Mouse (Mus musculus): ENCODE data around the gene Myl3. TPM values are rescaled to one million over a fixed set of nuclear protein-coding genes. Genes with fewer than 3 reads are reported as not detected.
A peak's percentile ranks its signal among the peaks of the same experiment; 100 is the strongest.

Gene Myl3
- polyA plus RNA-seq, 1 experiment from 2014 or later = 0.66 TPM

DNA sequence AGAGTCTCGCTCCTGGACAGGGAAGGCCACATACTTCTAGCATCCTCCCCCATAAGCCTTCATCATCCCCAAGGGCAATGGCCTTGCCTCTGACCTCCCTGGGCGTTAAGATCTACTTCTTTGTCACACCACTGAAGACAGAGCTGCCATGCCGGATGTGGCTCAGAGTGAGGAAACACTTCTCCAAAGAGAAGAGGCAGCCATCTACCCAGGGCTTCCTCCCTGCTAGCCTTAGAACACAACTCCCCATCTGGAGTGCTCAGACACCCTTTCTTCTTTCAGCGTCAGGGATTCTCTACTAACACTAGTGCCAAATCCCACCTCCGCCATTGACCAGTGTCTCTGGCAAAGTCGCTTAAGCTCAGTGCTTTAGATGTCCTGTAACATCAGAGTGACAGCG lies 7.5 kb upstream of the Myl3 start:
- Histone ChIP-seq H3K4me3 (ENCODE audit: low read depth, low read length) (no peak overlapping the region), H3K9ac (replicated peaks; ENCODE audit: low read depth, low read length) (no peak overlapping the region), H3K9me3 (ENCODE audit: control insufficient read depth, low read length) (no peaks in the 10 kb centered on the region), H3K36me3 (ENCODE audit: control insufficient read depth, insufficient read depth, low read length) (no peaks in the 10 kb centered on the region), H3K4me1 (ENCODE audit: control insufficient read depth, insufficient read depth, low read length) (0 out of 2 replicates have a peak, but pooled peaks cover 5% of the 10 kb centered on the region), H3K4me2 (ENCODE audit: low read depth, low read length) (no peak overlapping the region), H3K27ac (ENCODE audit: low read depth, low read length) (no peak overlapping the region), H3K27me3 (ENCODE audit: control insufficient read depth, insufficient read depth, low read length) (no peaks in the 10 kb centered on the region)
- 76% methylated on average over 7 of the region's 7 CpGs for WGBS
- no peak for ATAC-seq (ENCODE audit: low read depth)

DNA sequence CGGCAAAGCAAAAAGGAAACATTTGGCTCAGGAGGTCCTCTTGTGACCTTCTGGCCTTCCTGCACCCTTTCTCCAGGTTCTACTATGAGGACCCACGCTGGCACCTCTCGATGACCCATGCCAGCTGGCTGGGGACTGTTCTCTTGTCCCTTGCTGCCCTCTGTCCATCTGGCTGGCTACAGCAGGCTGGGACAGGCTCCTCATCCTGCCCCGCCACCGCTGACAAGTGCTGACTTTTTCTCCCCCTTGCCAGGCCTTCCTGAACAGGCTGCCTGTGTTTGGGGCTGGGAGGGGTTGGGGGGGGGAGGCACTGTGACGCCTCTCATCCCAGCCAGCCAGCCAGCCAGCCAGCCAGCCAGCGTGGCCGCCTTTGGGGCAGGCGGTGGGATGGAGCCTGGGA lies 5.3 kb upstream of the Myl3 start:
- H3K36me3 ChIP-seq (ENCODE audit: control insufficient read depth, insufficient read depth, low read length) = no peaks in the 10 kb centered on the region
- ATAC-seq (ENCODE audit: low read depth) = no peak
- no peak overlapping the region for H3K9ac ChIP-seq (replicated peaks; ENCODE audit: low read depth, low read length)
- no peak overlapping the region for H3K4me2 ChIP-seq (ENCODE audit: low read depth, low read length)
- no peaks in the 10 kb centered on the region for H3K9me3 ChIP-seq (ENCODE audit: control insufficient read depth, low read length)
- H3K4me3 ChIP-seq (ENCODE audit: low read depth, low read length) = no peak overlapping the region
- peaks cover 3% of the 10 kb centered on the region; the same call in 1 of the 2 replicates for H3K27me3 ChIP-seq (ENCODE audit: control insufficient read depth, insufficient read depth, low read length)
- H3K27ac ChIP-seq (ENCODE audit: low read depth, low read length) = no peak overlapping the region
- 43% methylated on average over 9 of the region's 9 CpGs for WGBS
- H3K4me1 ChIP-seq (ENCODE audit: control insufficient read depth, insufficient read depth, low read length) = 0 out of 2 replicates have a peak, but pooled peaks cover 5% of the 10 kb centered on the region

DNA sequence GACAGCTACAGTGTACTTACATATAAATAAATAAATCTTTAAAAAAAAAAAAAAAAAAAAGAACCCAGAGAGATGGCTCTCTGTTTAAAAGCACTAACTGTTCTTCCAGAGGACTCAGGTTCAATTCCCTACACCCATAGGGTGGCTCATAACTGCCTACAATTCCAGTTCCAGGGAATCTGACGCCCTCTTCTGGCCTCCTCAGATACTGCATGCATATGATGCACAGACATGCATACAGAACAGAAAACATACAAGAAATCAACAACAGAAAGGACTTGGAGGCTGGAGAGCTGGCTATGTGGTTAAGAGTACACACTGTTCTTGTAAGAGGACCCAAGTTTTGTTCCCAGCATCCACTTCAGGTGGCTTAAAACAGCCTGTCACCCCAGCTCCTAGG lies 3.6 kb upstream of the Myl3 start:
- Histone ChIP-seq H3K9ac (replicated peaks; ENCODE audit: low read depth, low read length) (no peak overlapping the region), H3K27me3 (ENCODE audit: control insufficient read depth, insufficient read depth, low read length) (peaks cover 3% of the 10 kb centered on the region; the same call in 1 of the 2 replicates), H3K9me3 (ENCODE audit: control insufficient read depth, low read length) (no peaks in the 10 kb centered on the region), H3K36me3 (ENCODE audit: control insufficient read depth, insufficient read depth, low read length) (no peaks in the 10 kb centered on the region), H3K4me3 (ENCODE audit: low read depth, low read length) (no peak overlapping the region), H3K4me1 (ENCODE audit: control insufficient read depth, insufficient read depth, low read length) (peaks cover 5% of the 10 kb centered on the region; the same call in 1 of the 2 replicates), H3K27ac (ENCODE audit: low read depth, low read length) (no peak overlapping the region), H3K4me2 (ENCODE audit: low read depth, low read length) (no peak overlapping the region)
- ATAC-seq (ENCODE audit: low read depth) = no peak
- WGBS = 15% methylated on average over 1 of the region's 1 CpGs

DNA sequence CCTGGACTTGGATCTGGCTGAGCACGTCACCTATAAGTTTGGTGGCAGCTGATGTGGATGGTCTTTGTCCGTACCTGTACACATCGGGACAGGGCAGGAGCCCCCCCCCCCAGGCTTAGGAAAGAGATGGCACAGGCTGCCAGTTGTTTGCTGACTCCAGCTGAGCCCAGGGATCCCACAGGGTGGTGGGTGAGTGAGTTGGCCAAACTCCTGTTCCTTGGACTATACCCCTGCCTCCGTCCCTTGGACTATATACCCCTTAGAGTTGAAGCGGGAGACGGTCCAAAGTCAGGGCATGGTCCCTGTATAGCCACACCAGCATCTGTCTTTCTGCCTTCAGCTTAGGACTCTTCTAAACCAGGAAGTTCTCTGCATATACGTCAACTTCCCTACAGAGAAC lies 1.7 kb upstream of the Myl3 start:
- no peak for ATAC-seq (ENCODE audit: low read depth)
- H3K4me2 ChIP-seq (ENCODE audit: low read depth, low read length) = no peak overlapping the region
- H3K4me3 ChIP-seq (ENCODE audit: low read depth, low read length) = no peak overlapping the region
- WGBS = 88% methylated on average over 7 of the region's 7 CpGs
- H3K27ac ChIP-seq (ENCODE audit: low read depth, low read length) = no peak overlapping the region
- H3K4me1 ChIP-seq (ENCODE audit: control insufficient read depth, insufficient read depth, low read length) = peaks cover 5% of the 10 kb centered on the region; the same call in 1 of the 2 replicates
- H3K9me3 ChIP-seq (ENCODE audit: control insufficient read depth, low read length) = no peaks in the 10 kb centered on the region
- no peaks in the 10 kb centered on the region for H3K36me3 ChIP-seq (ENCODE audit: control insufficient read depth, insufficient read depth, low read length)
- peaks cover 3% of the 10 kb centered on the region for H3K27me3 ChIP-seq (ENCODE audit: control insufficient read depth, insufficient read depth, low read length)
- H3K9ac ChIP-seq (replicated peaks; ENCODE audit: low read depth, low read length) = no peak overlapping the region

DNA sequence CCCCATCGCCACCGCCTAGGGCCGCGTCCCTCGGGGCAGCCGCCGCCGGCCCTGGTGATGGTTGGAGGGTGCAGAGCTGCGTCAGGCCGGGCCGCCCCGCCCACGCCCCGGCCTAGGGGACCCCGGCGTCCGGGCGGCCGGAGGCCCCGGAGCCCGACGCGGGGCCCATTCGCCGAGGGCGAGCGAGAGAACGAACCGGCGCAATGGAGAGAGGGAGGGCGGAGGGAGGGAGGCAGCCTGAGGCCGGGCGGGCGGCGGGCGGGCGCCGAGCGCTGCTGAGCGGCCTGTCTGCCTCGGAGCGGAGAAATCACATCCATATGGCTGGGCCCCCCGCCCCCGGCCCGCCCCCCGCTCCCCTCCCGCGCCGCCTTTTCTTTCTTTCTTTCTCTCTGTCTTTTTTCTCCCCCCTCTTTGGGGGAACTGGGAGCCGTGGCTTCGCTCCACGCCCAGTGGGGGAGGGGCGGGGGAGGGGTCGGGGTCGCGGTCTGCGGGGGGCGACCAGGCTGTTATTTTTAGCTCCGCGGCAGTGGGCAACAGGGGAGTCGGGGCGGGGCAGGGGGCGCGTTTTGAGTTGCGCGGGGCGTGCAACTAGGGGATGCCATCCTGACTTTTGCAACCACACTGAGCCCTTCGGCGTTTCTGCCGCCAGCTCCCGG lies 762 bp downstream of the Myl3 start:
- Histone ChIP-seq H3K27ac (ENCODE audit: low read depth, low read length) (0 out of 2 replicates have a peak overlapping the region, but pooled peaks have one; percentile 16), H3K9ac (replicated peaks; ENCODE audit: low read depth, low read length) (peak overlapping the region; percentile 73)

DNA sequence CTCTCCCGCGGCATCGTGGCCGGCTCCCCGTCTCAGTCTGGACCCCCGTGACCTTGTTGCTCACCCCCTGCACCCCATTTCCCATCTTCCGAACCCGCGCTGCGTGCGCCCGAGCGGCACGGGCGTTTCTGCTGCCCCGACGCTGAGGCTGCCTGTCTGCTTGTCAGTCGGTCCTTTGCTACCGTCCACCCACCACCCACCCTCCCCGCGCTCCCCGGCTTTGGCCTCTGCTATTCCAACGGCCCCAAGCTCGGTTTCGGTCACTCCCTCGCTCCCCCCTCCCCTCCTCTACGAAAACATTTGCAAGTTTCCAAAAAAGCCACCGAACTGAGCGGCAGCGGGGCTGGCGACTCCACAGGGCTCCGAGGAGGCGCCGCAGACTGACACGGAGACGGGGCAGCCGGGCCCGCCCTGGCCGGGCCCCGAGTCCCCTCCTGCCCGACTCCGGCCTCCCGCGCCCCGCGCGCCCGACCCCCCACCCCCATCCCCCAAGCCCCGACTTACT lies 1.3 kb downstream of the Myl3 start:
- peak overlapping the region; percentile 98 for H3K4me2 ChIP-seq (ENCODE audit: low read depth, low read length)
- H3K9me3 ChIP-seq (ENCODE audit: control insufficient read depth, low read length) = no peaks in the 10 kb centered on the region
- peaks cover 3% of the 10 kb centered on the region for H3K27me3 ChIP-seq (ENCODE audit: control insufficient read depth, insufficient read depth, low read length)
- peak overlapping the region; percentile 73 for H3K9ac ChIP-seq (replicated peaks; ENCODE audit: low read depth, low read length)
- H3K36me3 ChIP-seq (ENCODE audit: control insufficient read depth, insufficient read depth, low read length) = no peaks in the 10 kb centered on the region
- peak overlapping the region; percentile 64 for H3K4me3 ChIP-seq (ENCODE audit: low read depth, low read length)
- peak; percentile 42; the same call in 1 of the 2 replicates for ATAC-seq (ENCODE audit: low read depth)
- H3K4me1 ChIP-seq (ENCODE audit: control insufficient read depth, insufficient read depth, low read length) = peaks cover 5% of the 10 kb centered on the region; the same call in 1 of the 2 replicates
- under 1% methylated on average over 33 of the region's 49 CpGs for WGBS
- 0 out of 2 replicates have a peak overlapping the region, but pooled peaks have one; percentile 22 for H3K27ac ChIP-seq (ENCODE audit: low read depth, low read length)

More for the DNA sequence above, 762 bp downstream of the Myl3 start:
- Histone ChIP-seq H3K4me1 (ENCODE audit: control insufficient read depth, insufficient read depth, low read length) (peaks cover 5% of the 10 kb centered on the region; the same call in 1 of the 2 replicates), H3K4me2 (ENCODE audit: low read depth, low read length) (peak overlapping the region; percentile 98), H3K27me3 (ENCODE audit: control insufficient read depth, insufficient read depth, low read length) (peaks cover 3% of the 10 kb centered on the region), H3K9me3 (ENCODE audit: control insufficient read depth, low read length) (no peaks in the 10 kb centered on the region), H3K36me3 (ENCODE audit: control insufficient read depth, insufficient read depth, low read length) (no peaks in the 10 kb centered on the region), H3K4me3 (ENCODE audit: low read depth, low read length) (peak overlapping the region; percentile 64)
- WGBS = under 1% methylated on average over 34 of the region's 71 CpGs
- peak; percentile 68 for ATAC-seq (ENCODE audit: low read depth)

DNA sequence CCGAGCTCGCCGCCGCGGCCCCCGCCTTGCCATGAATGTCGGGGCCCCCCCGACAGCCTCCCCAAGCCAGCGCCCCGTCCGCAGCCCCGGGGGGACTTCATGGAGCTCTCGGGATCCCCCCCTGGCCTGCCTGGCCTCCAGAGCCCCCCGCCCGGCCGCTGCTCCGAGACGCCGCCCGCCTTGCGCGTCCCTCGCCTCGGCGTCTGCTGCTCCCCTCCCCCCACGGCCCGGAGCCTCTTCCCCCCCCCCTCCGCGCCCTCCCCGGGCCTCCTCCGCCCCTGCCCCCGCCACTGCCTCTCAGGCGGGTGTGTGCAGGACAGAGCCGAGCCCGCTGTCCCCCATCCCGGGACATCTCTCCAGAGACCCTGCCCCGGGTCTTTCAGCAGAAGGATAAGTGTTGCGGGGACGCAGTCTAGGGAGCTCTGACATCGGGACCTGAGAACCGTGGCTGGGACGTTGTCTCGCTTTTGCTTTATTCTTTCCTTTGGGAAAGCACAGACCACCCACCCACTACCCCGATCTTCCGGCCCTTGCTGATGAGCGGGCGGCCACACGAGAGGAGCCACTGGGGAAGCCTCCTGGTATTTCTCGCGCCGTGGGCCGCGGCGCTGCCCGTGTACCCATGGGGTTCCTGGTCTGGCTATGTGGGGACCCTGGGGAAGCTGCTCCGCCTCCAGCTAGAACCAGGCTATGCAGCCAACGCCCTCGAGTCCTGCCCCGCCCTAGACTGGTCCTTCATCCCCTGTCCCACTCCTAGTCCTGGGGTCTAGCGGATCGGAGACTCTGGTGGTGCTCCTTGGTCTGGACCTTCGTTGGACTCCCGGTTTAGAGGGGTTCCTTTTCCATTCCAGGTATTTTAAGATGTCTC lies 2.0 kb downstream of the Myl3 start:
- 0 out of 2 replicates have a peak overlapping the region, but pooled peaks have one; percentile 22 for H3K27ac ChIP-seq (ENCODE audit: low read depth, low read length)
- peak overlapping the region; percentile 73 for H3K9ac ChIP-seq (replicated peaks; ENCODE audit: low read depth, low read length)
- H3K9me3 ChIP-seq (ENCODE audit: control insufficient read depth, low read length) = no peaks in the 10 kb centered on the region
- H3K4me1 ChIP-seq (ENCODE audit: control insufficient read depth, insufficient read depth, low read length) = peaks cover 5% of the 10 kb centered on the region; the same call in 1 of the 2 replicates
- peak overlapping the region; percentile 64 for H3K4me3 ChIP-seq (ENCODE audit: low read depth, low read length)
- no peaks in the 10 kb centered on the region for H3K36me3 ChIP-seq (ENCODE audit: control insufficient read depth, insufficient read depth, low read length)
- H3K27me3 ChIP-seq (ENCODE audit: control insufficient read depth, insufficient read depth, low read length) = peaks cover 3% of the 10 kb centered on the region
- peak overlapping the region; percentile 98 for H3K4me2 ChIP-seq (ENCODE audit: low read depth, low read length)
- ATAC-seq (ENCODE audit: low read depth) = 0 out of 2 replicates have a peak, but pooled peaks have one; percentile 14
- 3% methylated on average over 36 of the region's 63 CpGs for WGBS

DNA sequence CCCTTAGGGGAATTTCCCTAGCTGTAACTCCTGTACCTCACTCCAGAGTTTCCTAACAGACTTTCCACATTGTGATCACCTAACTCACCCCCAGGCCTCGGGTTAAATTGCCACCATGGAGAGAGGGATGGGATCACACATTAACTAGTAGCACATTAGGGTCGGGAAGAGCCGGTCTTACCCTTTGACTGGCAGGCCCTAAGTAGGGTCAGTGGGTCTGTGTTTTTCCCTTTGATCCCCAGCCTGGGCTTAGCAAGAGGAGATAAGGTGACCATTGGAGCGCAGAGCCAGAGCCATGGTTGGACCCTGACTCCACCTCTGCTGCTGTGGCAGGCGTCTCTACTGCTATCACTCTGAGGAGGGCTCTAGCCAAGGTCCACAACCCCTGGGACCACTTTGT lies 4.1 kb downstream of the Myl3 start:
- no peaks in the 10 kb centered on the region for H3K9me3 ChIP-seq (ENCODE audit: control insufficient read depth, low read length)
- peaks cover 3% of the 10 kb centered on the region for H3K27me3 ChIP-seq (ENCODE audit: control insufficient read depth, insufficient read depth, low read length)
- H3K4me2 ChIP-seq (ENCODE audit: low read depth, low read length) = no peak overlapping the region
- H3K36me3 ChIP-seq (ENCODE audit: control insufficient read depth, insufficient read depth, low read length) = no peaks in the 10 kb centered on the region
- H3K9ac ChIP-seq (replicated peaks; ENCODE audit: low read depth, low read length) = no peak overlapping the region
- H3K4me3 ChIP-seq (ENCODE audit: low read depth, low read length) = no peak overlapping the region
- 15% methylated on average over 5 of the region's 5 CpGs for WGBS
- no peak for ATAC-seq (ENCODE audit: low read depth)
- no peak overlapping the region for H3K27ac ChIP-seq (ENCODE audit: low read depth, low read length)
- peaks cover 5% of the 10 kb centered on the region; the same call in 1 of the 2 replicates for H3K4me1 ChIP-seq (ENCODE audit: control insufficient read depth, insufficient read depth, low read length)
